Mouse (Mus musculus): ENCODE data around the gene Sema5b.
A peak's percentile ranks its signal among the peaks of the same experiment; 100 is the strongest.

The Sema5b gene

GRCm38 (mm10) chr16:35630470-35631183 lies 89.7 kb downstream of the Sema5b start:
- peak; percentile 56 for DNase-seq (ENCODE audit: low spot score)

GRCm38 (mm10) chr16:35633058-35633457 lies 92.1 kb downstream of the Sema5b start:
- no peak for DNase-seq (ENCODE audit: low spot score)

GRCm38 (mm10) chr16:35634971-35635370 lies 94.0 kb downstream of the Sema5b start:
- DNase-seq (ENCODE audit: low spot score), result no peak

GRCm38 (mm10) chr16:35639505-35639904 lies 98.6 kb downstream of the Sema5b start:
- no peak for DNase-seq (ENCODE audit: low spot score)

GRCm38 (mm10) chr16:35648862-35649261 lies 107.9 kb downstream of the Sema5b start:
- DNase-seq (ENCODE audit: low spot score), result no peak

- DNase-seq (ENCODE audit: low spot score), result no peak
Measured at GRCm38 (mm10) chr16:35652206-35652605, 111.3 kb downstream of the Sema5b start.

GRCm38 (mm10) chr16:35652706-35653105 lies 111.8 kb downstream of the Sema5b start:
- no peak for DNase-seq (ENCODE audit: low spot score)

- no peak for DNase-seq (ENCODE audit: low spot score)
Measured at GRCm38 (mm10) chr16:35653951-35654350, 113.0 kb downstream of the Sema5b start.

GRCm38 (mm10) chr16:35660222-35660621 lies 119.3 kb downstream of the Sema5b start:
- no peak for DNase-seq (ENCODE audit: low spot score)

GRCm38 (mm10) chr16:35663831-35664414 lies 123.0 kb downstream of the Sema5b start:
- no peak for DNase-seq (ENCODE audit: low spot score)

GRCm38 (mm10) chr16:35664847-35665246 lies 123.9 kb downstream of the Sema5b start:
- no peak for DNase-seq (ENCODE audit: low spot score)

- DNase-seq (ENCODE audit: low spot score), result no peak
Measured at GRCm38 (mm10) chr16:35677511-35678113, 136.7 kb downstream of the Sema5b start.

- DNase-seq (ENCODE audit: low spot score), result no peak
Measured at GRCm38 (mm10) chr16:35678476-35678875, 137.5 kb downstream of the Sema5b start.

- no peak for DNase-seq (ENCODE audit: low spot score)
Measured at GRCm38 (mm10) chr16:35681327-35682108, 140.6 kb downstream of the Sema5b start.

- DNase-seq (ENCODE audit: low spot score), result no peak
Measured at GRCm38 (mm10) chr16:35685027-35685426, 144.1 kb downstream of the Sema5b start.

- no peak for DNase-seq (ENCODE audit: low spot score)
Measured at GRCm38 (mm10) chr16:35686491-35686890, 145.5 kb downstream of the Sema5b start.

GRCm38 (mm10) chr16:35691606-35692005 lies 150.7 kb downstream of the Sema5b start:
- no peak for DNase-seq (ENCODE audit: low spot score)

- DNase-seq (ENCODE audit: low spot score), result no peak
Measured at GRCm38 (mm10) chr16:35694250-35694846, 153.4 kb downstream of the Sema5b start.

GRCm38 (mm10) chr16:35696103-35696502 lies 155.2 kb downstream of the Sema5b start:
- no peak for DNase-seq (ENCODE audit: low spot score)

- DNase-seq (ENCODE audit: low spot score), result no peak
Measured at GRCm38 (mm10) chr16:35701823-35702222, 160.9 kb downstream of the Sema5b start.

- DNase-seq (ENCODE audit: low spot score), result no peak
Measured at GRCm38 (mm10) chr16:35703763-35704679, 163.1 kb downstream of the Sema5b start.

Measured in urinary bladder, postnatal 14 days (tissue).